Mouse (Mus musculus): ENCODE results near the gene Kcnn4. TPM values are rescaled to one million over a fixed set of nuclear protein-coding genes. Genes with fewer than 3 reads are reported as not detected.

Kcnn4 gene
- polyA plus RNA-seq, 1 experiment from 2014 or later = 3.2 TPM

DNA sequence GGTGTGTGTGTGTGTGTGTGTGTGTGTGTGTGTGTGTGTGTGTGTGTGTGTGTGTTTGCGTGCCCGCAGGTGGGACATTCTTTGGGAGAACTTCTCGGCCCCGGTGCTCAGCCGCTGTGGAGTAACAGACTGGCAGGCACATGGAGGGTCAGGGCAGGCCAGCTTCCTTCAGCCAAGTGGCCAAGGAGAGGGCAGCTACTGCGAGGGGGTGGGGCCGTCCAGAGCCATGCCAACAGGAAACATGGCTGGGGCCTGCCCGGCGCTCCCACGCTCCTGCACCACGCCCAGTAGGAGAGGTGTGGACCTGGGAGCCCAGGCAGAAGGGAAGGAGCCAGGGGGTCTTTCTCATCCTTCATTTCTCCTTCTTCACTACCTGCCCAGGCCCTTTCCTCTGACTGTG lies 2.2 kb downstream of the Kcnn4 start:
- Histone ChIP-seq H3K4me2 (ENCODE audit: low read depth, low read length) (no peak overlapping the region), H3K27ac (ENCODE audit: low read length) (0 out of 2 replicates have a peak overlapping the region, but pooled peaks have one; percentile 44), H3K9me3 (ENCODE audit: control insufficient read depth, low read length) (no peaks in the 10 kb centered on the region), H3K4me3 (ENCODE audit: low read length) (no peak overlapping the region), H3K27me3 (ENCODE audit: control insufficient read depth, insufficient read depth, low read depth, low read length) (no peaks in the 10 kb centered on the region), H3K4me1 (replicated peaks; ENCODE audit: control insufficient read depth, insufficient read depth, low read length) (peaks cover 20% of the 10 kb centered on the region; the same call in 1 of the 2 replicates), H3K9ac (ENCODE audit: low read length) (no peak overlapping the region), H3K36me3 (ENCODE audit: control insufficient read depth, insufficient read depth, low read length) (no peaks in the 10 kb centered on the region)
- ATAC-seq (ENCODE audit: low read depth) = peak; percentile 64
- 58% methylated on average over 11 of the region's 11 CpGs for WGBS

DNA sequence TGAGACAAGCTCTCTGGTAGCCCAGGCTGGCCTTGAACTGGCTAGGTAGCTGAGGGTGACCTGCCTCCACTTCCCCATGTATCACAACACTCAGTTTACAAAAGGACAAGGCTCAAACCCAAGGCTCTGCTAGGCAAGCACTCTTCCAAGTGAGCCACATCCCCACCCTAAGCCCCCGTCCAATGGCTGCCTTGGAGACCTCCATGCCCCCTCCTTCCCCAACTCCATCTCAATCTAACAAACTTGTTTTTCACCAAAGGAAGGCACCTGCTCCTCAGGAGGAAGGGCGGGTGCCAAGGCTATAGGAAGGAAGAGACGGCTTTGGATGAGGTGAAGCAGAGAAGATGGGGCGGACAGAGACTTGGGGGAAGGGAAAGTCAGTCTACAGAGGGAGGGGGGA lies 2.7 kb downstream of the Kcnn4 start:
- 0 out of 2 replicates have a peak overlapping the region, but pooled peaks have one; percentile 44 for H3K27ac ChIP-seq (ENCODE audit: low read length)
- ATAC-seq (ENCODE audit: low read depth) = no peak
- no peak overlapping the region for H3K4me3 ChIP-seq (ENCODE audit: low read length)

DNA sequence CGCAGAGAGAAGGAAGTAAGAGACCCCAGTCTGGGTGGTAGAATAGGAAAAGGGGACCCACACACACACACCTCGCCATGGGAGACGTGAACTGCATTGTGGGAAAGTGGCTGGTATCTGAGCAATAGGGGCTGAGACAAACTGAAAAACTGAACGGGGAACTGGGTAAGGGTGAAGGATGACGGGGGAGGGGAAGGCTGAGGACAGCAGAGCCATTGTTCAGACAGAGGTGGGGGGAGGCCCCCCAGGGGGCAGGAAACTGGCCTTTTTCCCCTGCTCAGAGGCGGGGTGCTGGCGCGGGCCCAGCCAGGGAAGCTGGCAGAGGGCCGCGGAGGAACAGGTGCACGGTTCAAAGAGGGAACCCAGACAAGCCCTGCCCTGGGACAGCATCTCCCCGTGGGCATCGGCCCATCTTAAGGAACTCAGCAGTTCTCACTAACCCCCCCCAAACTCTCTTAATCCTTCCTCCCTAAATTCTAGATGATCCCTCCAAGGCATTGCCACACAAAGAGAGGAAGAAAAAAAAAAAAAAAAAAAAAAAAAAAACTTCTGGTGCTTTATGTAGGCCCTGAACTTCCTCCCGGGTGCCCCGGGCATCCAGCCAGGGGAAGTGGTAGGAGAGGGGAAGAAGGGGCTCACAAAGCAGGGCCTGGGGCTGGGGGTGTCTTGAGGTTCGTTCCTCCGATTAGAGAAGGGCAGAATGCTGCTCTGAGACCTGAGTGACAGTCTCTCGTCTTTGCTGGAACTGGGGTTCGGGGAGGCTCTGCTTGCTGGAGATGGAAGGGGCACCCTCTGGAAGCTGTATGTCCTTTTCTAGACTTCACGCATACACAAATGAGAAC lies 3.7 kb downstream of the Kcnn4 start:
- Histone ChIP-seq H3K4me2 (ENCODE audit: low read depth, low read length) (peak overlapping the region; percentile 13; the same call in 1 of the 2 replicates), H3K4me3 (ENCODE audit: low read length) (no peak overlapping the region)

More for the DNA sequence above, 2.7 kb downstream of the Kcnn4 start:
- H3K4me2 ChIP-seq (ENCODE audit: low read depth, low read length) = no peak overlapping the region
- H3K27me3 ChIP-seq (ENCODE audit: control insufficient read depth, insufficient read depth, low read depth, low read length) = no peaks in the 10 kb centered on the region
- H3K4me1 ChIP-seq (replicated peaks; ENCODE audit: control insufficient read depth, insufficient read depth, low read length) = peaks cover 20% of the 10 kb centered on the region; the same call in 1 of the 2 replicates
- no peaks in the 10 kb centered on the region for H3K9me3 ChIP-seq (ENCODE audit: control insufficient read depth, low read length)
- H3K9ac ChIP-seq (ENCODE audit: low read length) = no peak overlapping the region
- H3K36me3 ChIP-seq (ENCODE audit: control insufficient read depth, insufficient read depth, low read length) = no peaks in the 10 kb centered on the region
- 51% methylated on average over 4 of the region's 4 CpGs for WGBS

DNA sequence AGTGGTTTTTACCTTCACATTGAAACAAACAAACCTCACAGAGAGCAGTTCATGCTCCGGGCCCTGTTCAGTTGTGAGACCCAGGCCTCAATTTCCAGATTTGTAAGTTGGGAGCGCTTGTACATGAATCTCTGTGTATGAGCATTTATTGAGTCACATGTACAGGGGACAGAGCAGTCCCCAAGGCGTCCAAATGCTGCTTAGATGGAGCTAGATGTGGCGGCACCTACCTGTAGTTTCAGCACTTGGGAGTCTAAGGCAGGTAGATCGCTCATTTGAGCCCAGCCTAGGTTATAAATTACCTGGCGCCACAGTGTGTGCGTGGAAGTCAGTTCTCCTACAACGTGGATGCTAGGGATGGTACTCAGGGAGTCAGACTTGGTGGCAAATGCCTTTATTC lies 6.4 kb downstream of the Kcnn4 start:
- Histone ChIP-seq H3K4me2 (ENCODE audit: low read depth, low read length) (no peak overlapping the region), H3K27ac (ENCODE audit: low read length) (no peak overlapping the region), H3K27me3 (ENCODE audit: control insufficient read depth, insufficient read depth, low read depth, low read length) (no peaks in the 10 kb centered on the region), H3K9me3 (ENCODE audit: control insufficient read depth, low read length) (no peaks in the 10 kb centered on the region), H3K36me3 (ENCODE audit: control insufficient read depth, insufficient read depth, low read length) (no peaks in the 10 kb centered on the region), H3K4me3 (ENCODE audit: low read length) (no peak overlapping the region), H3K9ac (ENCODE audit: low read length) (no peak overlapping the region), H3K4me1 (replicated peaks; ENCODE audit: control insufficient read depth, insufficient read depth, low read length) (peaks cover 16% of the 10 kb centered on the region; the same call in 1 of the 2 replicates)
- 85% methylated on average over 8 of the region's 8 CpGs for WGBS
- no peak for ATAC-seq (ENCODE audit: low read depth)

More for the DNA sequence above, 3.7 kb downstream of the Kcnn4 start:
- Histone ChIP-seq H3K36me3 (ENCODE audit: control insufficient read depth, insufficient read depth, low read length) (no peaks in the 10 kb centered on the region), H3K9me3 (ENCODE audit: control insufficient read depth, low read length) (no peaks in the 10 kb centered on the region), H3K4me1 (replicated peaks; ENCODE audit: control insufficient read depth, insufficient read depth, low read length) (peaks cover 20% of the 10 kb centered on the region; the same call in 1 of the 2 replicates), H3K9ac (ENCODE audit: low read length) (no peak overlapping the region), H3K27me3 (ENCODE audit: control insufficient read depth, insufficient read depth, low read depth, low read length) (no peaks in the 10 kb centered on the region), H3K27ac (ENCODE audit: low read length) (peak overlapping the region; percentile 71)
- 32% methylated on average over 18 of the region's 20 CpGs for WGBS
- ATAC-seq (ENCODE audit: low read depth) = peak; percentile 65

DNA sequence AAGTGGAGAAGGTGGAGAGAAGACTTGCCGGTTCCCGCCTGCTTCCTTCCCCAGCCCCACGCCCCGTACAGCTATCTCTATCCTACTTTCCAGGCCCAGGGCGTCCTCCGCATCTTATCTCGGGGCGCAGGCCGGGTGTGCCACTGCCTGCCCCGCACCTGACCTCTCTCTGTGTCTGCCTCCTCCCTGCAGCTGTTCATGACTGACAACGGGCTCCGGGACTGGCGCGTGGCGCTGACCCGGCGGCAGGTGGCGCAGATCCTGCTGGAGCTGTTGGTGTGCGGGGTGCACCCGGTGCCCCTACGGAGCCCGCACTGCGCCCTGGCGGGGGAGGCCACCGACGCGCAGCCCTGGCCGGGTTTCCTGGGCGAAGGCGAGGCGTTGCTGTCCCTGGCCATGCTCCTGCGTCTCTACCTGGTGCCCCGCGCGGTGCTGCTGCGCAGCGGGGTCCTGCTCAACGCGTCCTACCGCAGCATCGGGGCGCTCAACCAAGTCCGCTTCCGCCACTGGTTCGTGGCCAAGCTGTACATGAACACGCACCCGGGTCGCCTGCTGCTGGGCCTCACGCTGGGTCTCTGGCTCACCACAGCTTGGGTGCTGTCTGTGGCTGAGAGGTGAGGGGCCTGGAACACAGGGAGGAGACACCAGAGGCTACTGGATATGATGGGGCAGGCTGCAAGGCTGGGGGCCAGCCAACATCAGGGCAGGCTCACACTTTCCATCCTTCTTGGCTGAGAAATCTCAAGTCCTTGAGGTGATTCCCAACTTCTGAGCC lies 7.2 kb downstream of the Kcnn4 start:
- 8% methylated on average over 49 of the region's 49 CpGs for WGBS
- Histone ChIP-seq H3K4me2 (ENCODE audit: low read depth, low read length) (peak overlapping the region; percentile 55), H3K27ac (ENCODE audit: low read length) (no peak overlapping the region), H3K36me3 (ENCODE audit: control insufficient read depth, insufficient read depth, low read length) (no peaks in the 10 kb centered on the region), H3K4me3 (ENCODE audit: low read length) (peak overlapping the region; percentile 28), H3K27me3 (ENCODE audit: control insufficient read depth, insufficient read depth, low read depth, low read length) (no peaks in the 10 kb centered on the region), H3K9ac (ENCODE audit: low read length) (peak overlapping the region; percentile 52), H3K4me1 (replicated peaks; ENCODE audit: control insufficient read depth, insufficient read depth, low read length) (peaks cover 16% of the 10 kb centered on the region; the same call in 1 of the 2 replicates), H3K9me3 (ENCODE audit: control insufficient read depth, low read length) (no peaks in the 10 kb centered on the region)
- peak; percentile 45 for ATAC-seq (ENCODE audit: low read depth)

DNA sequence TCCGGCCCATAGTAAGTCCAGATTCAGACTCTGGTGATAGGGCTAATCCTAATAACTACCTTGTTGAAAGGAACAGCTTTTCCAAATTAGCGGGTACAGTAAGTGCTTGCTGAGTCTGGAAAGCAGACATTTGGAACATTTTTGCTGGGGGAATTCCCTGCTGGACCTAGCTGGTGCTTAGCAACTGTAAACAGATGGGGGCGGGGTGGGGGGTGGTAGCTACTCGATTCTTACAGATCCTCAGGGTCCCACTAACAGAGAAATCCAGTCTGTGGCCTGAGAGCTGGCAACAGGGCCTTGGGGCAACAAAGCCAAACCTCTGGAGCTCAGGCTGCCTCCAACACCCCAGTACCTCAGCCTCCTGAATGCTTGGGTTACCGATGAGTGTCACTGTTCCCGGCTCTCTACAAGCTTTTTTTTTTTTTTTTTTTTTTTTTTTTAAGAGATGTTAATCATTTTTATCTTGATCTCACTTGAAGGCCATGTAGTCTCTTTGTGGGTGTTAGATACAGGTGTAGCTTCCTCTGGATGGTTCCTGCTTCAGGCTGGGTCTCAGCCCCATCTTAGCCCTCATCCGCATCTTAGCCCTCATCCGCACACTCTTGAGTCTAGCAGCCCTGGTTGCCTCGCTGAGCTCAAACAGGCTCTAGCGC lies 8.1 kb downstream of the Kcnn4 start:
- H3K27ac ChIP-seq (ENCODE audit: low read length) = no peak overlapping the region
- WGBS = 65% methylated on average over 10 of the region's 10 CpGs
- no peak for ATAC-seq (ENCODE audit: low read depth)

DNA sequence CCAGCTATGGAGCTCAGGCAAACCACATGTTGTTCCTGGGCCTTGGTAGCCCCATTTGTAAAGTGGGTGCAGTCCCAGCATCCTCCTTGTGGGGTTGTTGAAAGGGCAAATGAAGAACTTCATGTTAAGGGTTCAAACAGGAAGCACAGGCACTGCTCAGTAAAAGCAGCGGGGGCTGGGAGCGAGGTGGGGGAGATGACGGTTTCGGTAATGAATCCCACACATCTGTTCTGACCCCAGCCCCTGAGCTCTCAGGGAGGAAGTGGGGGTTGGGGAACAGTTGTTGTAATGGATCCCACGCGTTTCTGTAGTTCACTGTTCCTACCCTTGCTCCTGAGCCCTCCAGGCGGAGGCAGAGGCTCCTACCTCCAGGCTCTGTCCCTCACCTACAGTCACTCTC lies 9.9 kb downstream of the Kcnn4 start:
- no peak for ATAC-seq (ENCODE audit: low read depth)
- H3K27me3 ChIP-seq (ENCODE audit: control insufficient read depth, insufficient read depth, low read depth, low read length) = no peaks in the 10 kb centered on the region
- no peaks in the 10 kb centered on the region for H3K36me3 ChIP-seq (ENCODE audit: control insufficient read depth, insufficient read depth, low read length)
- H3K4me2 ChIP-seq (ENCODE audit: low read depth, low read length) = no peak overlapping the region
- no peaks in the 10 kb centered on the region for H3K9me3 ChIP-seq (ENCODE audit: control insufficient read depth, low read length)
- H3K4me3 ChIP-seq (ENCODE audit: low read length) = no peak overlapping the region
- no peak overlapping the region for H3K9ac ChIP-seq (ENCODE audit: low read length)
- H3K27ac ChIP-seq (ENCODE audit: low read length) = no peak overlapping the region
- H3K4me1 ChIP-seq (replicated peaks; ENCODE audit: control insufficient read depth, insufficient read depth, low read length) = peaks cover 7% of the 10 kb centered on the region; the same call in 1 of the 2 replicates
- WGBS = 33% methylated on average over 7 of the region's 7 CpGs

More for the DNA sequence above, 8.1 kb downstream of the Kcnn4 start:
- no peaks in the 10 kb centered on the region for H3K36me3 ChIP-seq (ENCODE audit: control insufficient read depth, insufficient read depth, low read length)
- H3K9ac ChIP-seq (ENCODE audit: low read length) = no peak overlapping the region
- H3K4me1 ChIP-seq (replicated peaks; ENCODE audit: control insufficient read depth, insufficient read depth, low read length) = peaks cover 12% of the 10 kb centered on the region; the same call in 1 of the 2 replicates
- no peaks in the 10 kb centered on the region for H3K9me3 ChIP-seq (ENCODE audit: control insufficient read depth, low read length)
- H3K4me3 ChIP-seq (ENCODE audit: low read length) = no peak overlapping the region
- H3K4me2 ChIP-seq (ENCODE audit: low read depth, low read length) = no peak overlapping the region
- H3K27me3 ChIP-seq (ENCODE audit: control insufficient read depth, insufficient read depth, low read depth, low read length) = no peaks in the 10 kb centered on the region

DNA sequence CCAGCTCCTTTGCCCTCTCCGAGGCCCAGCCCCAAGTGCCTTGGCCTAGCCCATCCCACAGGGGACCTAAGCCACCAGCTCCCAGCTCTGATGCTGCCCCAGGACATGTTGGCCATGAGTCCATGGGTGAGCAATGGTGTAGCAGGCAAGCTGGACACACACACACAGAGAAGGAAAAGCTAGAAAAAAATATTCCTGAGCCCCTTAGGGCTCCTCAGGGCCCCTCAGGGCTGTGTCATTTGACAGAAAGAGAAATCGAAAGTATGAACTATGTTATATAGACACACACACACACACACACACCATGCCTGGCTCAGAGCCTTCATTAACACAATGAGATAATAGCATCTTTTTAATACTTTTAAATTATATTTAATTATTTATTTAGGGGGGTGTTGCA lies 10.3 kb downstream of the Kcnn4 start:
- no peaks in the 10 kb centered on the region for H3K36me3 ChIP-seq (ENCODE audit: control insufficient read depth, insufficient read depth, low read length)
- no peak for ATAC-seq (ENCODE audit: low read depth)
- WGBS = 67% methylated on average over 2 of the region's 2 CpGs
- H3K27me3 ChIP-seq (ENCODE audit: control insufficient read depth, insufficient read depth, low read depth, low read length) = no peaks in the 10 kb centered on the region
- no peak overlapping the region for H3K9ac ChIP-seq (ENCODE audit: low read length)
- no peaks in the 10 kb centered on the region for H3K9me3 ChIP-seq (ENCODE audit: control insufficient read depth, low read length)
- no peak overlapping the region for H3K4me2 ChIP-seq (ENCODE audit: low read depth, low read length)
- H3K4me1 ChIP-seq (replicated peaks; ENCODE audit: control insufficient read depth, insufficient read depth, low read length) = peaks cover 7% of the 10 kb centered on the region; the same call in 1 of the 2 replicates
- H3K4me3 ChIP-seq (ENCODE audit: low read length) = no peak overlapping the region
- H3K27ac ChIP-seq (ENCODE audit: low read length) = no peak overlapping the region
